Mouse (Mus musculus): Measurements from ENCODE around the gene Mpig6b. TPM values are rescaled to one million over a fixed set of nuclear protein-coding genes. Genes with fewer than 3 reads are reported as not detected.

Mpig6b gene
- polyA plus RNA-seq, 1 experiment from 2014 or later = 1.0 TPM

DNA sequence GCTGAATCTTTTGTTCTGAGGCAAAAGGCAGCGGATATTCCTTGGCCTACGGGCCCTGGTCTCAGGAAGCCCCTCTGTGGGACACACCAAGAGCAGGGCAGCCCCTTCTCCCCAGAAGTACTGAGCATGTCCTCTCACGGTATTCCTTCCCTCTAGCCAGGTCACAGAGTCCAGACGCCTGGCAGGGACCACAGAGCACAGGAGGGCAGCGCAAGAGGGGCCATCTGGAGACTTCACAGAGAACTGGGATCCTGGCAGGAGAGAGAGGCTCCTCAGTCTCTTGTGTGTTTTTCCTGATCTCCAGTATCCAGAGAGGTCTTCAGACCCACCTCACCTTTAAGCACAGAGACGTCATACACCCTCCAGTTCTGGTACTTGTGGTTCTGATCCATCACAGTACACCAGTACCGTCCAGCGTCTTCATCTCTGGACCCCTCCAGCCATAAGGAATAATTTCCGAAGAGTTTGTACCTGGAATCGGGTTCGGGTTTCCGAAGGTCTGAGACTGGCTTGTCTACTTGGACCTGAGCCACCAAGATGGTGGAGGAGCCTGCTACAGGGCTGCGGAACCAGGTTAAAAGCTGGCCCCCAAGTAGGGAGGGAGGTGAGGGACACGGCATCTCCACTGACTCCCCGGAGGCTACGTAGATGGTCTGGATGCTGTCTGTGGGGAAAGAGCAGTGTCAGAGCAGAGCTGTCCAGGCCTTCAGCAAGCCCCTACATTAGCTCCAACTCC is 17.0 kb upstream of the Mpig6b start:
- WGBS = 83% methylated on average over 16 of the region's 16 CpGs
- Histone ChIP-seq H3K36me3 (no peaks in the 10 kb centered on the region), H3K4me3 (no peak overlapping the region), H3K9ac (no peak overlapping the region), H3K9me3 (no peaks in the 10 kb centered on the region), H3K27ac (no peak overlapping the region), H3K4me2 (no peak overlapping the region), H3K27me3 (peaks cover 4% of the 10 kb centered on the region; the same call in 1 of the 2 replicates), H3K4me1 (0 out of 2 replicates have a peak, but pooled peaks cover 2% of the 10 kb centered on the region)
- ATAC-seq (ENCODE audit: insufficient number of reproducible peaks, low FRiP score, low TSS enrichment, low read depth) = no peak

DNA sequence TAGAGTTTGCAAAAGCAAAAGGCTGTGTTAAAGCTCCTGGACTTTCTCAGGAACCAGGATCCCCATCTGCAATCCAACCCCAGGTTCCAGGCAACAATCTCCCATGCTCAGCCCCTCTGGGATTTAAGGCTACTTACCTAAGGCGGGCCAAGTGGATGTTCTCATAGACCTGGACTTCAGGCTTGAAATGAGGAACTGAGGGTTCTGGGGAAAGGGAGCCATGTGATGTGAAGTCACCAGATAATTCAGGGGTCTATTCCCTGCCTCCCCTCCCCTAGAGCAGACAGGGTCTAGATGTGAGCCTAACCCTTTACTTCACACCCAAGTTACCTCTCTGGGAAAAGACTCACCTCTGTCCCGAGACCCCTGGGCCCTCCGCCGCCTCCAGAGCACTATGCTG is 14.7 kb upstream of the Mpig6b start:
- Histone ChIP-seq H3K4me3 (no peak overlapping the region), H3K27me3 (peaks cover 5% of the 10 kb centered on the region; the same call in 1 of the 2 replicates), H3K9ac (no peak overlapping the region), H3K36me3 (no peaks in the 10 kb centered on the region), H3K27ac (no peak overlapping the region), H3K4me1 (peaks cover 15% of the 10 kb centered on the region; the same call in 1 of the 2 replicates), H3K4me2 (no peak overlapping the region), H3K9me3 (no peaks in the 10 kb centered on the region)
- WGBS = 80% methylated on average over 4 of the region's 4 CpGs
- no peak for ATAC-seq (ENCODE audit: insufficient number of reproducible peaks, low FRiP score, low TSS enrichment, low read depth)

DNA sequence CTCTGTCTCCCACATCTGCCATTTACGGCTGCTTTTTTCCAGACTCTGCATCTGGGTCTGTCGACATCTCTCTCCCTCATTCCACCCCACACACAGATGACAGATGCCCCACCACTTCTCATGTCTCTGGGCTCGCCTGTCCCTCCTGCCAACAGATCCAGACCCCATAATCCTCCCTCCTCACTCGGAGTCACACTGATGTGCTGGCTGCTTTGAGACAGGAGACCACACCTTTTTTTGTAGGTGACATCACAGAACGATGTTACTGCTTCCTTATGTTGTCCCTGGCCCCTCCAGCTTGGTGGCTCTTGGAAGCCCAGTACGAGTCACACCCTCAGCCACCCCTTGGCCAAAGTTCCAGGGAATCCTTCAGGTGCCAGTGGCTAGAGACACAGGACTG is 14.3 kb upstream of the Mpig6b start:
- Histone ChIP-seq H3K4me3 (no peak overlapping the region), H3K36me3 (no peaks in the 10 kb centered on the region), H3K4me2 (no peak overlapping the region), H3K27ac (no peak overlapping the region), H3K9ac (no peak overlapping the region), H3K4me1 (peaks cover 15% of the 10 kb centered on the region; the same call in 1 of the 2 replicates), H3K9me3 (no peaks in the 10 kb centered on the region), H3K27me3 (peaks cover 5% of the 10 kb centered on the region; the same call in 1 of the 2 replicates)
- WGBS = 30% methylated on average over 6 of the region's 6 CpGs
- ATAC-seq (ENCODE audit: insufficient number of reproducible peaks, low FRiP score, low TSS enrichment, low read depth) = no peak

DNA sequence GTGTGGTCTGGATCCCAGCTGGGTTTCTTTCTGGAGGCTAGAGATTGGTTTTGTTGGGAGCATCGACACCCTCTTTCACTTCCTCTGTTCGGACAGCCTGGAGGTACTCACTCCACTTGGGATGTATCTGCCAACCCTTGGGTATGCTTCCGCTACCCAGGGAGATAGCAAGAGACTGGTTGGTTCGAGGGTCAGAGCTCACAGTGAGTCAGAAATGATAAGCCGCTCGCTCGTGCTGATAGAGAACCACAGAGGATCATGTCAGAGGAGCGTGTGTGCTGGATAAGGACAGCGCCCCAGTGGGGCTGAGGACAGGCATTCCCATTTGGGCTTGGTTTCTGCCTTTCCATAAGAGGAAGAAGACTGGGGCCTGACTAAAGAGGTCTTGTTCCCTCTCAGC is 13.8 kb upstream of the Mpig6b start:
- Histone ChIP-seq H3K27me3 (0 out of 2 replicates have a peak, but pooled peaks cover 5% of the 10 kb centered on the region), H3K9ac (no peak overlapping the region), H3K4me3 (no peak overlapping the region), H3K4me1 (peaks cover 15% of the 10 kb centered on the region; the same call in 1 of the 2 replicates), H3K36me3 (no peaks in the 10 kb centered on the region), H3K9me3 (no peaks in the 10 kb centered on the region), H3K27ac (no peak overlapping the region), H3K4me2 (no peak overlapping the region)
- ATAC-seq (ENCODE audit: insufficient number of reproducible peaks, low FRiP score, low TSS enrichment, low read depth) = no peak
- 66% methylated on average over 9 of the region's 9 CpGs for WGBS

DNA sequence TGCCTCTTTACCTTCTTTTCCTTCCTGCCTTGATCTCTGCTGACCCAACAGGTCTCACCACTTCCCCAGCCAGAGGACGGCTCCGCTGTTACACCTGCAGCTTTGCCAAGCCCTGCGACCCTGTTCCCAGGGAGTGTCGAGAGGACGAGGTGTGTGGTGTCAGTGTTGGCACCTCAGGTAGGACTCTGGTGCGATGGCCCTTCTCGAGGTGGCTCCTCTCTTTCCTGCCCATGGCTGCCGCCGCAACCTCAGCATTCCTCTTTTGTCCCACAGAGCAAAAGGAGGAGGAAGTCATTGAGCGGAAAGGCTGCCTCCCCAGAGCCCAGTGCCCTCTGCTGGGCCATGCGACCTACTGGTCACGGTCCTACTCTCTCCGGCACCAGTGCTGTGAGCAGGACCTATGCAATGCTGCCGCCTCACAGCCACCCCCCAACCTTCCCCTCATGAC is 11.8 kb upstream of the Mpig6b start, which contains the start of gene Ly6g6d:
Gene Ly6g6d, minus strand, starts transcription at position 280 of the 448 bp plus-strand sequence.
- ATAC-seq (ENCODE audit: insufficient number of reproducible peaks, low FRiP score, low TSS enrichment, low read depth) = no peak
- Histone ChIP-seq H3K36me3 (no peaks in the 10 kb centered on the region), H3K9me3 (no peaks in the 10 kb centered on the region), H3K4me3 (peak within 1 kb of the TSS; percentile 15), H3K4me2 (peak within 1 kb of the TSS; percentile 30), H3K4me1 (peaks cover 23% of the 10 kb centered on the region), H3K27me3 (0 out of 2 replicates have a peak, but pooled peaks cover 5% of the 10 kb centered on the region), H3K9ac (no peak within 1 kb of the TSS), H3K27ac (peak within 1 kb of the TSS; percentile 27; the same call in 1 of the 2 replicates)
- 8% methylated on average over 14 of the region's 14 CpGs for WGBS

DNA sequence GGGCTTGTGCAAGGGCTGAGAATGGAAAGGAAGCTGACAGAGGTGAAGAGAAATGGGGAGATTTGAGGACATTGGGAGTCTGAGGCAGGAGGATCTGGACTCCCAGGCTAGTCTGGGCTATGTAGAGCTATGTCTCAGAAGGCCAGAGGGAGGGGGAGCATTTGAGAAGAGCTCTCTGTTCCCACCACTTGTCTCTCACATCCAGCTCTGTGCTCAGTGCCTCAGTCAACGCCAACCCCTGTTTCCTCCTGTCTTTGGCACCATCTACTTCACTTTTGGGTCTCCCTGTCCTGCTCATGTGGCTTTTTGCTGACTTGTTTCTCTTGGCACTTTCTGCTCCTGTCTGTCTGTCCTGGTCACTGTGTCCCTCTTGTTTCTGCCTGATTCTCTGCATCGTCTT is 11.3 kb upstream of the Mpig6b start:
- no peak overlapping the region for H3K9ac ChIP-seq
- peaks cover 23% of the 10 kb centered on the region for H3K4me1 ChIP-seq
- WGBS = 20% methylated on average over 2 of the region's 2 CpGs
- H3K36me3 ChIP-seq = no peaks in the 10 kb centered on the region
- H3K4me3 ChIP-seq = peak overlapping the region; percentile 15
- peak overlapping the region; percentile 30 for H3K4me2 ChIP-seq
- no peak for ATAC-seq (ENCODE audit: insufficient number of reproducible peaks, low FRiP score, low TSS enrichment, low read depth)
- peak overlapping the region; percentile 27; the same call in 1 of the 2 replicates for H3K27ac ChIP-seq
- 0 out of 2 replicates have a peak, but pooled peaks cover 5% of the 10 kb centered on the region for H3K27me3 ChIP-seq
- H3K9me3 ChIP-seq = no peaks in the 10 kb centered on the region

DNA sequence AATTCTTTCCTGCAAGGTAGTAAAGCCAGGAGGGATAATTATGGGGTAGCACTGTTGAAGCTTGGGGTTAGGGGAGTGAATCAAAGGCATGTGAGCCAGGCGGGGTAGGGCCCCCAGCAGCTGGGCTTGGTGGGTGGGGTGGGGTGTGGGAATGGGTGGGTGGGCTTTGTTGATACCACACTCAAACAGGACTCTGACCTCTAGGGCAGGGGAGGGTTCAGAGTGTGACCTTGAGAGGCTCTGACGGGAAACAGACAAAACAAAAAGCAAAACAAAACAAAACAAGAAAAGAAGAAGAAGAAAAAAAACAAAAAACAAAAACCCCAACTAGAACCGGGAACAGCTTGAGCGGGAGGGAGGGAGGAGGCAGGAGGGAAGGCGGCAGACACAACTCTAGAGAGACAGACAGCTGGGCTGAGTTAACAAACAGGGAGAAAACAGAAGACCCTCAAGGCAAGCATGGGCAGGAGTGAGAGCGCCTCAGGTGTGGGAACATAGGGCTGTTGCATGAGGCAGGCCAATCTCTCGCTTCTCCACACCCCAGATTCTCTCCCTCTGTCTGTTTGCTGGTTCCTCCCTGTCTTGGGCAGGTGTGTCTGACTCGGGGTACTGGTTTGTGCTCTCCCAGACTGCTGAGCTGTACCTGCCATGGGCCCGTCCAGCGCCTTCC is 10.7 kb upstream of the Mpig6b start, which contains the start of gene Ly6g6e:
Gene Ly6g6e, plus strand, starts transcription at position 396 of the 670 bp plus-strand sequence.
- Histone ChIP-seq H3K9ac (no peak within 1 kb of the TSS), H3K4me2 (peak within 1 kb of the TSS; percentile 30), H3K4me1 (peaks cover 23% of the 10 kb centered on the region), H3K27ac (peak within 1 kb of the TSS; percentile 27; the same call in 1 of the 2 replicates), H3K27me3 (0 out of 2 replicates have a peak, but pooled peaks cover 5% of the 10 kb centered on the region), H3K36me3 (no peaks in the 10 kb centered on the region), H3K9me3 (no peaks in the 10 kb centered on the region), H3K4me3 (peak within 1 kb of the TSS; percentile 15)
- WGBS = 16% methylated on average over 10 of the region's 10 CpGs
- ATAC-seq (ENCODE audit: insufficient number of reproducible peaks, low FRiP score, low TSS enrichment, low read depth) = no peak

DNA sequence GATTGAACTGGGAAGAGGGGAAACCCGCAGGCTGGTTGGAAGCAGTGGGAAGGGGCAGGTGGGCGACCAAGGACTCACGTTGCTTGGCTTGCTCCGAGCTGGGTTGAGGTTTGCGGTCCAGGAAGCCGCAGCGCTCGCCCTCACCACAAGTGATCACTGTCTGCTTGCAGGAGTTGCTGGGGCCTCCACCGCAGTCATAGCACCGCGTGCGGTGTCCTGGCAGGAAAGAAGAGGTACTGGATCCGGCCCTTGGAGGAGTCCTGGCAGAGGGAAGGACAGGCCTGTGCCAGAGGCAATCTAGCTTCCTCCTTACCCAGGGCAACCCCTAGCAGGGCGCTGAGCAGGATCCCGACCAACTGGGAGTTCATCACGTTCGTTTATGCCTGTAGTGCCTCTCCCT is 8.1 kb upstream of the Mpig6b start:
- H3K4me3 ChIP-seq = no peak overlapping the region
- H3K4me1 ChIP-seq = peaks cover 23% of the 10 kb centered on the region
- peaks cover 9% of the 10 kb centered on the region; the same call in 1 of the 2 replicates for H3K27me3 ChIP-seq
- no peak for ATAC-seq (ENCODE audit: insufficient number of reproducible peaks, low FRiP score, low TSS enrichment, low read depth)
- no peaks in the 10 kb centered on the region for H3K36me3 ChIP-seq
- no peak overlapping the region for H3K9ac ChIP-seq
- no peaks in the 10 kb centered on the region for H3K9me3 ChIP-seq
- H3K27ac ChIP-seq = no peak overlapping the region
- WGBS = 27% methylated on average over 17 of the region's 17 CpGs
- H3K4me2 ChIP-seq = no peak overlapping the region

DNA sequence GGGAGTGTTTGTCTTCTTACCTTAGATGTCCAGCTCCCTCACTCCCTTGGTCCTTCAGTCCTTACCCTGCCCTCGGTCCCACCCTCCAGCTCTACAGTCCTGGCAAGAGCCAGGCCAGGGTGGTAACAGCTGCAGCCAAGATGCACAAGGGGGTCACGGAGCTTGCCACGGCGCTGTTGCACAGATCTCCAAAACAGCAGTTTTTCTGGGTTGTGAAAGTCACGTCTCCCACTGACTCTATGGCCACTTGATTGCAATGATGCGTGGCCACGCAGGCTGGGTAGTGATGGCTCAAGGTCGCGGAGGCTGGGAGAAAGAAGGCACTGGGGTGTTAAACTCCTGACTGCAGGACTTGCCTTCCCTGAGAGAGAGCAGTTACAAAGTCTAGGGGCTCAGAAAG is 5.5 kb upstream of the Mpig6b start:
- ATAC-seq (ENCODE audit: insufficient number of reproducible peaks, low FRiP score, low TSS enrichment, low read depth) = no peak
- Histone ChIP-seq H3K27ac (no peak overlapping the region), H3K4me2 (no peak overlapping the region), H3K9me3 (no peaks in the 10 kb centered on the region), H3K9ac (no peak overlapping the region), H3K4me3 (no peak overlapping the region), H3K27me3 (peaks cover 25% of the 10 kb centered on the region), H3K36me3 (no peaks in the 10 kb centered on the region), H3K4me1 (peaks cover 12% of the 10 kb centered on the region)
- WGBS = 74% methylated on average over 9 of the region's 9 CpGs

DNA sequence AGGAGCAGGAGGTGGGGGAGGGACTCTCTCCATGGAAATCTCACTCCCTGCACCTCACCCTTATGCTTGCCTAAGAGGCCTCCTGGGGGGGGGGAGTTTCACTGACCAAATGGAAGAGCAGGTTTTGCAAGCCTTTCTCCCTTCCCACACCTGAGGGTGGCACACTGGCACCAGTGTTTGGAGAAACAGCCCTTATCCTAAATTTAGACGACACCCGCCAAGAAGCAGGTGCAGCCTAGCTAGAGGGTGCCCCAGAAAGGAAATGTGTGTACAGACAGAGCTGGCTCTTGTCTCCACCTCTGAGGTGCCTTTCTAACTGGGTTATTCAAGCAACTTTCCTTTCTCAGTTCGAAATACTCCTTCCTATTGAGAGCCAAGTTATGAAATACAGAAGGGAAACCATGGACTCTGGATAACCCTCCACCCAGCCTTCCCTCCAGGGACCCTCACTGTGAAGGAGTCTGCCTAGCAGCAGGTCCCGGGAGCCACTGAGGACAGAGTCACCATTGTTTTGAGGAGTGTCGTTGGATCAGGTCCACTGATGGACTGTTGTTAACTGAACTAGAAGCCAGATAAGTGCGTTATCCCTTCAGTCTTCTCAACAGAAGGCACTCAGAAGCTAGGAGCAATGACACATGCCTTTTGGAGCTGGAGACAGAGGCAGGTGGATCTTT is 4.7 kb upstream of the Mpig6b start:
- Histone ChIP-seq H3K27me3 (peaks cover 33% of the 10 kb centered on the region), H3K4me2 (no peak overlapping the region), H3K4me1 (peaks cover 10% of the 10 kb centered on the region), H3K27ac (peak overlapping the region; percentile 39), H3K36me3 (no peaks in the 10 kb centered on the region), H3K9me3 (no peaks in the 10 kb centered on the region), H3K9ac (no peak overlapping the region), H3K4me3 (no peak overlapping the region)
- 0 out of 2 replicates have a peak, but pooled peaks have one; percentile 14 for ATAC-seq (ENCODE audit: insufficient number of reproducible peaks, low FRiP score, low TSS enrichment, low read depth)
- 49% methylated on average over 6 of the region's 6 CpGs for WGBS

DNA sequence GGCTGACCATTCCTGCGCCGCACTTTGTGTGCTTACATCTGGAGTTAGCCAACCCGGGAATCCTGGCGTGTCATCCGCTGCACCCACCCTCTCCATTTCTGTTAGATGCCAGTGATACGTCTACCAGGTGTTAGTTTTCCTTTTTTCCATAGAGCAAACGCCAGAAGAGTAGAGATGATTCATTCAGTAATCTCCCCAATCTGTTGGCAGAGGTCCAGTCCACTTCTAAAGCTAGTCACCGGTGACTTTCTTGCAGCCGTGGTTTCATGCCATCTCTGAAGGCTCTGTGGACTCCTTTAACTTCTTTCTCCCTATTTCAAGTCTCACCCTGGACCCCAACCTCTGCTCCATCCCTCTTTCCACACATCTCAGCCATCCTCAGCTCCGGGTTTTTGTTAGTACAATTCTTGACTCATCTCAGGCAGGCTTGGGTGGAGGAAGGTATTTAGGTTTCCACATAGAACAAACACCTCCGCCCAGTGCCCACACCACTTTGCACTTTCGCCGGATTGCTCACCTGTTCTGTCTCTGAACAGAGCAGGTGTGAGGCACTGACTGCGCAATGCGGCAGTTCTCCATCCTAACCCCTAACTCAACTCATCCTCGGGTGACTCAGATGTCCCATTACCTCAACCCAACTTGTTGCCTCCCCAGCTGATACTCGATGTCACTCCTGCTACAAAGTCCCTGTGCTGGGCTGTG is 2.4 kb upstream of the Mpig6b start:
- WGBS = 76% methylated on average over 17 of the region's 17 CpGs
- Histone ChIP-seq H3K9ac (no peak overlapping the region), H3K27ac (peak overlapping the region; percentile 38; the same call in 1 of the 2 replicates), H3K4me1 (peaks cover 15% of the 10 kb centered on the region), H3K9me3 (no peaks in the 10 kb centered on the region), H3K36me3 (no peaks in the 10 kb centered on the region), H3K4me3 (peak overlapping the region; percentile 3; the same call in 1 of the 2 replicates), H3K4me2 (no peak overlapping the region), H3K27me3 (peaks cover 52% of the 10 kb centered on the region)
- no peak for ATAC-seq (ENCODE audit: insufficient number of reproducible peaks, low FRiP score, low TSS enrichment, low read depth)
